Mouse (Mus musculus) hindbrain, embryonic 15.5 days (tissue): ENCODE measurements around the gene Fbxw19. TPM values are rescaled to one million over a fixed set of nuclear protein-coding genes. Genes with fewer than 3 reads are reported as not detected.
"Not testable (repeated sequence)": the region's sequence is repeated elsewhere in the genome, so short reads cannot be mapped to it uniquely, and the experiment has no call there.

Experiments used
- ATAC-seq: fragments of 200-750 bp; cut with Nextera tagmentation; 2 replicates; pipeline ENCODE4 v1.8.0; 2017; ENCODE audit warnings: low read depth, moderate number of reproducible peaks, moderate TSS enrichment; ENCODE audit not compliant: low FRiP score
- H3K27ac ChIP-seq: fragments of 300-500 bp; sonication (generic); replicated peaks from 2 replicates; pipeline ENCODE4 v1.5.1; 2015; ENCODE audit warnings: mild to moderate bottlenecking, inconsistent platforms
- H3K27me3 ChIP-seq: fragments of 300-500 bp; sonication (generic); 2 replicates; pipeline ENCODE4 v1.6.1; 2015; ENCODE audit warnings: control low read depth, inconsistent platforms
- H3K36me3 ChIP-seq: fragments of 300-500 bp; sonication (generic); 2 replicates; pipeline ENCODE4 v1.6.1; 2015; ENCODE audit warnings: control low read depth, inconsistent platforms
- H3K4me1 ChIP-seq: fragments of 300-500 bp; sonication (generic); replicated peaks from 2 replicates; pipeline ENCODE4 v1.6.1; 2015; ENCODE audit warnings: control low read depth, inconsistent platforms
- H3K4me2 ChIP-seq: fragments of 300-500 bp; sonication (generic); 2 replicates; pipeline ENCODE4 v1.6.1; 2015; ENCODE audit warnings: moderate library complexity, mild to moderate bottlenecking, inconsistent platforms
- H3K4me3 ChIP-seq: fragments of 300-500 bp; sonication (generic); 2 replicates; pipeline ENCODE4 v1.5.1; 2015; ENCODE audit warnings: mild to moderate bottlenecking, inconsistent platforms
- H3K9ac ChIP-seq: fragments of 300-500 bp; sonication (generic); 2 replicates; pipeline ENCODE4 v1.6.1; 2015; ENCODE audit warnings: inconsistent platforms
- H3K9me3 ChIP-seq: fragments of 300-500 bp; sonication (generic); 2 replicates; pipeline ENCODE4 v1.6.1; 2016; ENCODE audit warnings: control low read depth, inconsistent platforms
- WGBS: fragments of 180-500 bp; shearing (Covaris S2); methylation state at CpG from one replicate; pipeline ENCODE4 v1.1.7; 2015; 5-methylcytosine and 5-hydroxymethylcytosine counted together
- polyA plus RNA-seq: library from polyadenylated mRNA; unstranded; fragments of >200 nt; fragmentation: Nextera tagmentation; extraction: Ambion mirVana; gene quantifications from 2 replicates; pipeline ENCODE4 v1.2.1, GENCODE M21; 2015

The Fbxw19 gene
- not detected in 2 replicates for polyA plus RNA-seq

DNA sequence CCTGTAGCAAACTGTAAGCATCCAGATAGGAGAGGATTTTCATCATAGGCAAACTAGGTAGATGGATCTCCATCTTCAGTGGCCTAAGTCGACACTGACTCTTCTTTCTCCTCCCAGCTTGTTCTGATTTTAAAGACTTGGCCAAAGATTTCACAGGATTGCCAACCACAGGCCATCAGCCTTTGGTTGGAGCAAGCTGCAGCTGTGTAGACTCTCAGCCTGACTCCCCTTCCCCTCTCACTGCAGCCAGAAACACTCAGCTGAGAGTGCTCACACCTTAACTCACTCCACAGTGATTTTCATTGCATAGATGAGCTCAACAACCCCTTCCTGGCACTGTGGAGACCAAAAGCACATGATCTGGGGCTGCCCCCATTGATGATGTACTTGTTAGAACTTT is at the start of gene Fbxw19:
TSS of gene Fbxw19 (minus strand) at position 101 of the 400 bp plus-strand sequence.
- H3K4me1 ChIP-seq, ATAC-seq, H3K27ac ChIP-seq, H3K9me3 ChIP-seq, H3K27me3 ChIP-seq, H3K4me2 ChIP-seq, H3K4me3 ChIP-seq, H3K36me3 ChIP-seq, H3K9ac ChIP-seq: not testable (repeated sequence)
- 80% methylated on average over 1 of the region's 1 CpGs for WGBS

GRCm38 (mm10) chr9:109523385-109524064 is 27.9 kb upstream of the Fbxw19 start:
- Histone ChIP-seq H3K4me2 (no peak overlapping the region), H3K9me3 (no peaks in the 10 kb centered on the region), H3K4me3 (no peak overlapping the region), H3K36me3 (no peaks in the 10 kb centered on the region), H3K27me3 (no peaks in the 10 kb centered on the region), H3K9ac (no peak overlapping the region), H3K4me1 (no peaks in the 10 kb centered on the region), H3K27ac (no peak overlapping the region)
- WGBS: 74% methylated on average over 5 of the region's 5 CpGs
- ATAC-seq: no peak

- Histone ChIP-seq H3K36me3 (no peaks in the 10 kb centered on the region), H3K27me3 (no peaks in the 10 kb centered on the region), H3K4me2 (no peak within 1 kb of the TSS), H3K9ac (no peak within 1 kb of the TSS), H3K4me3 (no peak within 1 kb of the TSS), H3K4me1 (no peaks in the 10 kb centered on the region), H3K9me3 (no peaks in the 10 kb centered on the region), H3K27ac (no peak within 1 kb of the TSS)
- ATAC-seq: no peak
These were observed 46.6 kb downstream of the Fbxw19 start, which contains the start of gene Fbxw16 for GRCm38 (mm10) chr9:109449040-109449439. TSS of gene Fbxw16 (minus strand) at chr9:109449140.

GRCm38 (mm10) chr9:109432956-109433355 is 62.7 kb downstream of the Fbxw19 start:
- Histone ChIP-seq H3K4me2 (no peak overlapping the region), H3K27me3 (no peaks in the 10 kb centered on the region), H3K36me3 (no peaks in the 10 kb centered on the region), H3K4me1 (no peaks in the 10 kb centered on the region), H3K27ac (no peak overlapping the region), H3K4me3 (no peak overlapping the region), H3K9ac (no peak overlapping the region), H3K9me3 (no peaks in the 10 kb centered on the region)
- 89% methylated on average over 1 of the region's 1 CpGs for WGBS
- ATAC-seq: no peak

Other genes with a start within 250 kb of the Fbxw19 start
- not detected in 2 replicates for gene Fbxw14, start 208.2 kb downstream of the Fbxw19 start, polyA plus RNA-seq
- gene Fbxw28, start 156.2 kb downstream of the Fbxw19 start, polyA plus RNA-seq: 0.12 TPM in 1 of 2 replicates, not detected in the other
- not detected in 2 replicates for gene Fbxw22, start 91.6 kb downstream of the Fbxw19 start, polyA plus RNA-seq
- not detected in 2 replicates for gene Fbxw16, start 46.7 kb downstream of the Fbxw19 start, polyA plus RNA-seq
- gene Fbxw15, start 72.4 kb upstream of the Fbxw19 start, polyA plus RNA-seq: 0.10 and 0.14 TPM in 2 replicates
- gene Fbxw24, start 130.2 kb upstream of the Fbxw19 start, polyA plus RNA-seq: 0.14 TPM in 1 of 2 replicates, not detected in the other
- not detected in 2 replicates for gene Fbxw25, start 168.8 kb upstream of the Fbxw19 start, polyA plus RNA-seq
- 0.17 TPM in 1 of 2 replicates, not detected in the other for gene Fbxw18, start 206.8 kb upstream of the Fbxw19 start, polyA plus RNA-seq